Mouse (Mus musculus): ENCODE measurements around the gene Nt5dc1. TPM values are rescaled to one million over a fixed set of nuclear protein-coding genes. Genes with fewer than 3 reads are reported as not detected.
"Not testable (repeated sequence)": the region's sequence is repeated elsewhere in the genome, so short reads cannot be mapped to it uniquely, and the experiment has no call there.

Gene Nt5dc1
- total RNA-seq (2015) (27.8 and 33.6 TPM in 2 replicates), total RNA-seq (2017) (27.0 and 31.8 TPM in 2 replicates)

DNA sequence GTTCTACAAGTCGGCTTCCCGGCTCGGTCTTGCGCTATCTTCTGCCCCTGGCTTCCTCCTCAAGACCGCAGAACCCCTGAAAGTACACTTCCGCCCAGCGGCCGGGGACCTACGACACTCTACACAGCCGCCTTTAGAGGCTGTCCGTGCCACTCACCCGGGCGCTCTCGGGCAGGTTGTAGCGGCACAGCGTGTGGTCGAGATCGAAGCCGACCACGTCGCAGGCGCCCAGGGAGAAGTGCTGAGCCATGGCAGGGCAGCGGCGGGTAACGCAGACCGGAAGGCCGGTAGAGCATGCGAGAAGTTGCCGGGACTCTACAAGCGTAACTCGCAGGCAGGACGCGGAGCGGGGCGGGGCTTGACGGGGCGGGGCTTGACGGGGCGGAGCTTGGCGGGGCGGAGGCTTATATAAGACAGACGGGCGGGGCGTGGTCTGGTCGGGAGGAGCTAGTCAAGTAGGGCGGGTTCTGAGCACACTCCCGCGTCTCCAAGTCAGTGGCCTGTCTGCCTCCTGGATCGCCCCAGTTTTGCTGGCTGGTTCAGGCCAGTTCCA is at the start of gene Nt5dc1:
TSS of gene Nt5dc1 (minus strand) at position 349 of the 553 bp plus-strand sequence.
- ATAC-seq (ENCODE audit: poor library complexity, severe bottlenecking), result peak; percentile 89

DNA sequence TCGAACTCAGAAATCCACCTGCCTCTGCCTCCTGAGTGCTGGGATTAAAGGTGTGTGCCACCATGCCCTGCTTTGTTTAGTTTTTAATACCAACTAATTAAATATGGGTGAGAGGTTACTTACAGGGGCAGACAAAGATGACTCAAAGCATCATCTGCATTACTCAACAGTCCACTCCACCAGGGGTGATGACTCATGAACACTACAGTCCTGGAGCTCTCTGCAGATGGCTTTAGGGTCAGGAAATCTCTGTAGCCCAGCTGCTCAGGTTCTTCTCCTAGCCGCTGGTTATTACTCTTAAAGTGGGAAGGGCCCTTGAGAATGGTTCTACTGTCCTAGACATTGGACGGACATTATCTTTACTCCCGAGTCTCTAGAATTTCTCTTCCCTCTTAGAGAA is 46.0 kb upstream of the Nt5dc1 start:
- no peak for ATAC-seq (ENCODE audit: poor library complexity, severe bottlenecking)

DNA sequence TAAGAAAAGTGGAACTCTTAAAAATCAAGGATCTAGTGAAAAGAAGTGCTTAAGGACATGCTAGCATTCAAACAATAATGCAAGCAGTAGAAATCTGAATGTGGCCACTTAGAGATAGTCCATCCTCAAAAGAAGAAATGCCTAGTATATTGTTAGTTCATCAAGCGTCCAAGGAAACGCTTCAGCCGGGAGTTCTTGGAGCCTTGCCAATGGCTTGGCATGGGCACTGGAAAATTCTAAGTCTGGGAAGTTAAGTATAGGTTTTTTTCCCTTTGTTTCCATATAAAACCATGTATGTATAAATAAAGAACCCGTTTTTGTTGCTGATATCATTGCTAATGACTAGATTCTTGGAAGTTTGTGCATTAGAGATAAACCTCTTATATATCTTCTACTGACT is 43.1 kb upstream of the Nt5dc1 start:
- no peak for ATAC-seq (ENCODE audit: poor library complexity, severe bottlenecking)

DNA sequence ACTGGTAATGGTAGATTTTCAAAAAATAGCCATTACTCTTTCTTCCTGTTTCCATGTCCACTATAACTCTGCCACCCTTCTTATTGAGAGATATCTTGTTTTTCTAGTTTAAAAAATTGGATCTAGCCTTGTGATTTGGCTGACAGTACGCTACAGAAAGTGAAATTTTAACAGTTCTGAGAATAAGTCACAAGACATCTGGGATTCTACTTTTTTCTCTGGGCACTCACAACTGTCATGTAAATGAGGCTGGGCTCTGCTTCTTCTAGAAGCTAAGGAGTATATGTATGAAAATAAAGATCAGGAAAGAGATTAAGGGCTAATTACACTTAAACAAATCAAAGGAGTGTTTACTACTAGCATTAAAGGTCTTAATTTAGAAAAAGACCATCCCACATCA is 31.1 kb upstream of the Nt5dc1 start:
- no peak for ATAC-seq (ENCODE audit: poor library complexity, severe bottlenecking)

DNA sequence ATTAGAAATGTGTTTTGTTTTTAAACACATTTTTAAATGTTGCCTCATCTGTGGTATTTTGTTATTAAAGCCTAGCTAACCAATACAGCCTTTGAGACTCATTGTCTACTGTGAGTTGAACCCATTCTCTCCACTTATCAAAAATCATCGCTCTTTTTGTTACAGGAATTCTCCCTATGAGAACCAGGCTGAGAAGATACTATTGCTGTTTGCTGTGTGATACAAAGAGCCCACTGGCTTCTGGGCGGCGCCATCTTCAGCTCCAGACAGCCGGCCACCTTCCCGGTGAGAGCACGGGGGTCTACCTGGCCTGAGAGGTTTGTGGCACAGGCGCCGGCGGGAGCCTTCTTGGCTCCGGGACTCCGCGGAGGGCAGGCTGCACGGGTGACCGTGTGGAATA is 15.8 kb upstream of the Nt5dc1 start:
- ATAC-seq (ENCODE audit: poor library complexity, severe bottlenecking), result not testable (repeated sequence)

DNA sequence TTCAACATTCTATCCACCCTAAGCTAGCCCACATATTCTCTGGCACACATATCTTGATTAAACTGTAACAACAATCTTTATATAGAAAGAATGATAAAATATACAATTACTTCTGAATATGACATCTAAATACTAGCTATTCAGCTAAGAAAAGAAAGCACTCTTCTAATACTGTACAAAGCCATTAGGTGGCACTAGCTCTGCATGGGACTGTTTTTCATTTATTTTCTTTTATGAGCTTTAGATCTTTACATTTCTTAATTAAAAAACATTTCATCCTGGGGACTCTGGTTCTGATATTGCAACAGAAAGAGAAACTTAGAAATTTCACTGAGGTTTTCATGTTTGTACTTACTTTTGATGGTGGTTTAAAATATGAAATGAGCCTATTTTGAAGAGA is 13.4 kb upstream of the Nt5dc1 start:
- ATAC-seq (ENCODE audit: poor library complexity, severe bottlenecking), result no peak

DNA sequence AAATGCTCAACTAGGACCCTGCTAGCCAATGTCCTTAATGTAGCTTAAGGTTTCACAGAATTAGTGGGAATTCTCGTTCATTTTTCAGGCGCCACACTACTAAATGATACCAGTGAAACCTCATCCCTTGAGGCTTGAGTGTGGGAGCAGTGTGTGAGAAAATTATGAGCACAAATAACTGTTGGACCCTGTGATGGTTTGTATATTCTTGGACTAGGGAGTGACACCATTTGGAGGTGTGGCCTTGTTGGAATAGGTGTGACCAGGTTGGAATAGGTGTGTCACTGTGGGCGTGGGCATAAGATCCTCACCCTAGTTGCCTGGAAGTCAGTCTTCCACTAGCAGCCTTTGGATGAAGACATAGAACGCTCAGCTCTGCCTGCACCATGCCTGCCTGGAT is 442 bp upstream of the Nt5dc1 start:
- ATAC-seq (ENCODE audit: poor library complexity, severe bottlenecking), result 0 out of 2 replicates have a peak, but pooled peaks have one; percentile 0

DNA sequence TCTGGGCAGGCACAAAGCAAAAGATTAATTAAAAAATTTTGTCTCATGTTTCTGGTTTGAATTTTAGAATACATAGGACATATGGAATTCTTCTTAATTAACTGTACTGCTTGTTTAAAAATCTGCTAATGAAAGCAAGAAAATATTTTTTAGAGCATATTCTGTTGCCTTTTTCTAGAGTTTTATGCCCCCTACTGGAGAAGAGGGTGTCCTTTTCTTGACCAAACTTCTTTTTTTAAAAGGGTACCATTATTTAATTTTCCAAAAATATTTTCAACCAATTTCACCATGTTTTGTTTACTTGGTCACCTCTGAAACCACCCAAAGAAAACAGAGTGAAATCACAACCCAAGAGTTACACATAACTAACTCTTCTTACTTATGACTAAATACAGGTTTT is 19.1 kb downstream of the Nt5dc1 start:
- ATAC-seq (ENCODE audit: poor library complexity, severe bottlenecking), result no peak

DNA sequence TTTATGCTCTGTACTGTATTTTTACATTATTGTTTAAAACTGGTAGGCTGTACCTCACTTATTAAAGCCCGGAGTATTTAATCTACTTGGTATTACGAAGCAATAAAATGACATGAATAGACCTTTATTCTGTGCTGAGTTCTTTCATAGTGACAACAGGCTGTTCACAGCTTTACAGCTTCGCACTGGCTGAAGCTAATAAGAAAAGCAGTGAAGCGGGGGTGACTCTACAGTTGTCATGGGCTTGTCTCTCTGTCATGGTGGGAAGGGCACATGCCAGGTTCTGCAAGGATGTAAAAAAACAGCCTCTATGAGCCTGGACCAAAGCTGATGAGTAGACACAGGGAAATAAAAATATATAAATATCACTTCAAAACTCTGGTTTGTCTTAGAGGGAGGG is 21.4 kb downstream of the Nt5dc1 start:
- no peak for ATAC-seq (ENCODE audit: poor library complexity, severe bottlenecking)

DNA sequence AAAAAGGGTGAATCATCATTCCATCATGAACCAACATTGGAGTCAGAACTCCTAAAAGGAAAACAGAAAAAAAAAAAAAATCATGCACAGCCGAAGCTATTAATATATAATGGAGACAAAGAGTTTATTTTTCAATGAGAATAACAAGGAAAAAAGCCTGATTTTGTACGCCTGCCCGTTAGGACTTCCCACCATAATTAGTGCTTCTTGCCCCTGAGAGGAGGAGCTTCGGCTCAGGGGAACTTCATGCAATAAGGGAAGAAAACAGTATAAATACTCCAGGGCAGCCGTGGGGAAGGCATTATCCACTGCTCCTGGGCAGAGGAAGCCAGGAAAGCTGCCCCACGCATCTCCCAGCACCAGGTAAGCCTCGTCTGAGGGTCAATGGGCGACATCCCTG is 28.7 kb downstream of the Nt5dc1 start, which contains the start of gene Col10a1:
TSS of gene Col10a1 (plus strand) at position 301 of the 400 bp plus-strand sequence.
- ATAC-seq (ENCODE audit: poor library complexity, severe bottlenecking), result no peak

DNA sequence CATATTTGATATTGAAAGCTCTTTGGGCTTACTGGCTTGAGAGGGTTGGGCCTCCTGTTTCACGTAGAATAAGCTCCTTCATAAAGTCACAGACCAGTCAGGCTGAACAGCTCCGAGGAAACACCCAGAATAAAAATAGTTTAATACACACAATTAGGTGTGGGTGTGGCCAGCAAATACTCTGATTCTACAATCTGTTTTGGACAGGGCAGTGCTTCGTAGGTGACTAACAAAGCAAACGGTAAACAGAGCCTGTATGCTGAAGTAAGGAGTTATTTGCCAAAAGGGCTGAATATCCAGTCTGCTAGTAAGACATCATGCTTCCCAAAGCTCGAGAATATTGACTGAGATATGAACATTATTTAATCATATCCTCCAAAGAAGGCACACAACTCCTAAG is 32.7 kb downstream of the Nt5dc1 start:
- ATAC-seq (ENCODE audit: poor library complexity, severe bottlenecking), result no peak

DNA sequence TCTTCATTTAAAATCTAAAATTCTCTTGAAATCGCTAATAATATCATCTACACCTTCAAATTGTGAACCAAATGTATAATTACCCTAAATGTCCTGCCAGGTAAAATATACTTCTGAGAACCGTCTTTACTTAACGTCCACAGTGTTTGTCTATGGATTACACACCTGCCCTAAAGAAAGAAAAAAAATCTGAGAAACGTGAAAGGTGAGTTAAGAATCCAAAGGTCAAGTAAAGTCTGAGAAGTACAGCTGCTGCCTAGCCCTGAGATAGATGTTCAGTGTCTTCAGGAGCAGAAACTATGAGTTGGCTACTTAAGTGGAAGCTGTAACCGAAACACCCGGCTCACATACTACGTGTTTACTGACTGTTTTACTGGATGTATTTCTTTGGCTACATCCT is 45.0 kb downstream of the Nt5dc1 start:
- no peak for ATAC-seq (ENCODE audit: poor library complexity, severe bottlenecking)

DNA sequence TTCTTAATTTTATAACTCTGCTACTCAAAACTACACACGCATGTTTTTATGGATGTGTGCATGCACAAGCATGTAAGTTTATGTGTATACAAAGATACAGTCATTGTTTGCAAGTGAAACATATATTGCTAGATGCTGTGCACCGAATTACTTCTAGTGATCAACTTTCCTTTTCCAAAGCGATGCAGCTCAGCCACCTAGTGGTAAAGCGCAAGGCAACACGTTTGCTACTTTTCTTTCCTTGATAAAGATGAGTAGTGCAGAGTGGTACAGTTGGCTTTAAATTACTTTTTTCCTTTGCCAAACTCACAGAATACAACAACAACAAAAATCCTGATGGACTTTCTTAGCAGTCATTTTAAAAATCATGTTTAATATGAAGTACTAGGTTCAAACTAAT is 50.2 kb downstream of the Nt5dc1 start:
- no peak for ATAC-seq (ENCODE audit: poor library complexity, severe bottlenecking)

DNA sequence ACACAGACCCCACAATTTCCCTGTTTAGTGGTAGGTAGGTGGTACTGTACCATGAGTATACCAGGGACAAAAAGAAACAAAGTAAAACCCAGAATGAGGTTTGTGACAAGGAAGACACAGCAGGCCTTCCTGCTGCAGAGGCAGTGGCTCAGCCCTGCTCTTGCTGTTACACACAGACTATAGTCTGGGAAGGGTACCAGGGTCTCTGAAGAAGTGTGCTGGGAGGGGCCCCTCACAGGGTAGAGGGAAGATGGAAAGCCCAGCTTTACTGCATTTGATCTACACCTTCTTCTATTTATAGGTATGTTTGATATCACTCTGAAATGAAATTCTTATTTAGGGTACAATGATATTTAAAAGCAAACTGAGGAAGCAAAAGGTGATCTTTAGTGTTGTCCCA is 54.6 kb downstream of the Nt5dc1 start:
- no peak for ATAC-seq (ENCODE audit: poor library complexity, severe bottlenecking)

DNA sequence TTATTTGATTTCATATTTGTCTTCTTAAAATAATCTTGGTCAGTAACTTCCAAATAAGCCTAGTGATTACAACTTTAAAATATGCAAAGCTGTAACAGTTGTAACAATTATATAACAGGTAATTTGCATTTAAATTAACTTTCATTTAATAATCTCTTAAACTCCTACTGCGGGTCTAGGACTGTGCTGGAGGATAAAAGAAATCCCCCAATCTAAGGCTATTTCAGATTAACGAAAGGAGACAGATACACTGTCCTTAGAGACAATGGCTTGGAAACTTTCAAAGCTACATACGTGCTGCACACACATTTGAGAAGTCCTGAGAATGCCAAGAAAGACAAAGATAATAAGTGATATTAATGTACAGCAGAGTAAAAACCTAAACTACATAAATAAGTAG is 60.1 kb downstream of the Nt5dc1 start:
- ATAC-seq (ENCODE audit: poor library complexity, severe bottlenecking), result no peak

DNA sequence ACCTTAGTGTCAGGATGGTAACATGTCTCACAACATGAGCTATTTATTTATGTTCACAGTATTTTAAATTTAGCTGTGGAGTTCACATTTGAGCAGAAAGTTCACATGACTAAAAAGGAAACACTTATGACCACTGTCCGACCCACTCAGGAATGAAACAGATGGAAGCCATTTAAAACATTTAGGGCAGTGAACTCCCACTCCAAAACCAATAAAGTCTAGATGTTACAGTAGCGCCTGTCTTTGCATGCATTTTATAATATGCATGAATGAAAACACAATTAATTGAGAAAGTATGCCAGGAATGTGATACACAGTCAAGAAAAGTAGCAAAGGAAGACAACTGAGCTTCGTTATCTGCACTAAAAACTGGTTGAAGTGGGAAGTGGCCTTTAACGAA is 66.2 kb downstream of the Nt5dc1 start:
- no peak for ATAC-seq (ENCODE audit: poor library complexity, severe bottlenecking)

DNA sequence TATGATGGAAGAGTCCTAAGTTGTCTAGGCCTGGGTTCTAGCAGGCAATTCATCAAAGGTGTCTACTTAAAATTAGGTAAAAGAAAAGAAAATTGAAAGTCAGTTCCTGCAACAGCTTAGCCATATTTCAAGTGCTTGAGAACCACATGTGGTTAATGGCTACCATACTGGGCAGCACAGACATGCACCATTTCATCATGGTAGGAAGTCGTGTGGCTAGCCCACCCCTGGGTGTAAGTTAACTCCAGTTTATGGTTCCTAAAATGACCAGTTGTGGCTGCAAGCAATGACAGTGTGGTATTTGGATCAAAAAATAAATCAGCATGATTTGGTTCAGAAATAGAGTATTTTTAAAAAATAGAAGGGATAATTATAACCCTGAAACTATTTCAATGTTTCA is 76.5 kb downstream of the Nt5dc1 start:
- ATAC-seq (ENCODE audit: poor library complexity, severe bottlenecking), result peak; percentile 66

DNA sequence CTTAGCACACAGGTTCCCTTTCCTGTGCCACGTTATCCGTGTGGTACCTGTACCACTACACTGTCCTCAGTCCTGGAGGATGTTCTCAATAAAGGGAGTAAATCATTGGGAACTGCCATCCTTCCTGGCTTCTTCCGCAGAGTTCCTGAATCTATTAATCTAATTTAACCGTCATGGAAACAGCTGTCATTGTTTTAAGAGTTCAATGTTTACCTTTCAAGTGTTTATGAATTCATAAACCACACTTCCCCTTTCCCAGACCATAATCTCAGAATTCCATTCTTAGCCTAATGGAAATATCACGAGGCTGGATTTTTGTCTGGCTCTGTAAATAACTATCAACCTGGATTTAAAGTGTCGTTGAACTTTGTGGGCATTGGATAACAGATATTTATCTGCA is 77.3 kb downstream of the Nt5dc1 start:
- ATAC-seq (ENCODE audit: poor library complexity, severe bottlenecking), result no peak

DNA sequence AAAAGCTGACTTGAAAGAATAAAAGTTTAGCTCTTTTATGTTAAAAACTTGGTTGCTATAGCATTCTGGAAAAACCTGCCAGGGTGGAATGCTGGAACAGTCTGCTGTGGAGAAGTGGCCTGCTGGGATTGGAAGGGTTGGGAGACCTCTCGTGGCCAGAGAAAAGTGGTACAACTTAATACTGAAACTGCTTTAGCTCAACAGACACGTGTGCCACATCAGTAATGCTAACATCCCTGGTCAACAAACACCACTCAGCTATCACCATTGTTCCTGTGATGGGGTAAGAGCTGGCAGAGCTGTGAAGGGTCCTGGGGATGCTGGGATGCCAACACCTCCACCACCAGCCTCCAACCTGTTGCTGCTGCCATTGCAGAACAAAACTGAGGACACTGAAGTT is 90.0 kb downstream of the Nt5dc1 start:
- peak; percentile 57 for ATAC-seq (ENCODE audit: poor library complexity, severe bottlenecking)

DNA sequence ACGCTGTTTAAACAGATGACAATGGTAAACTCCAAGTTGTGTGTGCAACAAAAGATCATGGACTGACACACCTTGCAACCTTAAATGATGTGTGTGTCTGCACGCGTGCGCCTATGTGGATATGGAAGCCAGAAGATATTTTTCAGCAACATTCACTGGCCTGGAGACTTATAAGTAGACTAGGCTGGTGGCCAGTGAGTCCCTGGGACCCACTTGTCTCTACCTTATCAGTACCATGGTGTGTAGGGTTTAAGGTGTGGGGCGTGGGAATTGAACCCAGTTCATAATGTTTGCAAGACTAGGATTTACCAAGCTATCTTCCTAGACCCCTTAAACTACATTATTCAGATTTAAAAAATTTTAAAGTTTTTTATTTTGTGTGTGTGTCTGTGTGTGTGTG is 91.2 kb downstream of the Nt5dc1 start:
- ATAC-seq (ENCODE audit: poor library complexity, severe bottlenecking), result no peak

DNA sequence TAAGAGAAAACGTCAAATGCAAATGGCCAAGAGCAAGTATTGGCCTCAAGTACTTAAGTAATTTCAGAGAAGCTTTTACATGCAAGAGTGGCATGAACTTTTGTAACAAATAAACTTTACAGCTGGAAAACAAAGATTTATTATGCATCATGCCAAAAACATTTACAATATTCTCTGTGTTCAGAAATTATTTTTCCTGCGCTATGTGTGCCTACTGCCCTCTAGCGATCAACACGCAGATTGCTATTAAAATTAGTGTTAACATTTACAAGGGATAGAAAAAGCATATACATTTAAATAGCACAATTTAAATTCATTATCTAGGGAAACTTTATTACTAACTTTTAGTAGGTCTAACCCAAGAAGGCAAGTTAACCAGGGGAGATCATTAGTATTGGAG is 91.7 kb downstream of the Nt5dc1 start:
- ATAC-seq (ENCODE audit: poor library complexity, severe bottlenecking), result peak; percentile 63

DNA sequence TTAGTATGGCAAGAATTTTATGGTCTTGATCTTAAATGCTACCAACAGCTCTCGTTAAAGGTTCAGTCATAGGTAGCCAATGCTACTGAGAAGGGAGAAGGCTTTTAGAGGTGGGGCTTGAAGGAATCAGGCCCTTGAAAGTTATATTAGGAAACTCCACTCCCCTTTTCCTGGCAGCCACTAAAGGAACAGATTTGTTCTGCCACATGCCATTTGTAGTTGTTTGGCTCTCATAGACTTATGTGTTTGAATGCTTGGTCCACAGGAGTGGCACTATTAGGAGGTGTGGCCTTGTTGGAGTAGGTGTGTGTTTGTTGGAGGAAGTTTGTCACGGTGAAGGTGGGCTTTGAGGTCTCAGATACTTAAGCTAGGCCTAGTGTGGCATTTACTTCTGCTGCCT is 97.5 kb downstream of the Nt5dc1 start:
- ATAC-seq (ENCODE audit: poor library complexity, severe bottlenecking), result no peak

DNA sequence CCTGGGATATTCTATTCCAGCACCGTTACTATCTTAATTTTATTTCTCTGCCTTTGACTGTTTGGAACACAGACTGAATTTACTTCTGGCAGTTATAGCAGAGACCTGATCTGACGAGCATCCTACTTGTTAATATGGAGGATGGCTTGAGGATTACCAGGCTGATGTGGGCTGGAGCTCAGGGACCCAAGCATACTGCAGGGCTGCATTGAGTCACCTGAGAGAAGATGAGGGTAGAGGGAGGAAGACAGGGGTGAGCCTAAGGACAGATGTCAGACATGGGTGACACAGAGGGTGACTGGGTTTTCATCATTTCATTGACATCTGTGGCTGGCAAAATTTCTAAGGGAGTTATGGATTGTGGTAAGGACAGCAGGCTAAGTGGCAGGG is 101.1 kb downstream of the Nt5dc1 start:
- ATAC-seq (ENCODE audit: poor library complexity, severe bottlenecking), result no peak
